ENCODE assay signal across 1 mouse cellular context in the genomic region with DNA sequence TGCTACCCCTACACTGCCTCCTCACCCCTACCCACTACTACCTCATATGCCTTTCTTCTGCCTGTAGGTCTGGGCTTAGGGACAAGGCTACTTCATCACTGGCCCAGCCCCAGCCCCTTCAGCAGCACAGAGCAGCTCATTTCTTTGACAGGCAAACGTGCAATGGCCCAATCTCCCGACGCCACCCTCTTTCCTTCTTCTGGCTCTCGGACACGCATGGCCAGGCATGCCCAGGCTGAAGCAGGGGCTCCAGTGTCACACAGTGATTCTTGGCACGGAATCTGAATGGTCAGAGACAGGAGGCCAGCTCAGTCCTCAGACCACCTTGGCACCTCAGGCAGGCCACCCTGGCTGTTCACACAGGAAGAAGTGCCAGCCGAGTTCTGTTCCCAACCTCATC.
TF ChIP-seq lines count a peak whose summit lies in the region.

No protein-coding gene starts in this region.

TF ChIP-seq in myocyte, 11 proteins besides CTCF, POLR2A, EP300 and RAD21 (continued from another document):
- TF ChIP-seq MAX (IDR thresholded peaks at IDR 0.05; ENCODE audit: low read depth) (no peak), POLR2AphosphoS2 (IDR thresholded peaks at IDR 0.05; ENCODE audit: insufficient read length, low read depth) (peak; percentile 11), TCF12 (IDR thresholded peaks at IDR 0.05; ENCODE audit: insufficient read depth, poor library complexity, severe bottlenecking) (no peak), CEBPB (IDR thresholded peaks at IDR 0.05; ENCODE audit: insufficient read depth, poor library complexity, severe bottlenecking) (no peak), TCF3 (IDR thresholded peaks at IDR 0.05; ENCODE audit: insufficient read length, low read depth) (no peak)
